Mouse (Mus musculus) megakaryocyte, embryonic 14.5 days (primary cell): ENCODE measurements around the gene Tdrd7.

Experiments
- FLI1 ChIP-seq: IDR thresholded peaks from 2 replicates; pipeline ENCODE4 v1.6.1; 2012; ENCODE audit warnings: low read length, inconsistent platforms, mixed read lengths
- GATA1 ChIP-seq: IDR thresholded peaks from 3 replicates; pipeline ENCODE4 v1.6.1; 2012; ENCODE audit warnings: mixed read lengths, low read length, inconsistent platforms, borderline replicate concordance

- TF ChIP-seq GATA1 (no peak), FLI1 (no peak)
Measured at GRCm38 (mm10) chr4:46028781-46029180, 63.6 kb downstream of the Tdrd7 start.
